ENCODE assay signal across 22 mouse cellular contexts in the genomic region with DNA sequence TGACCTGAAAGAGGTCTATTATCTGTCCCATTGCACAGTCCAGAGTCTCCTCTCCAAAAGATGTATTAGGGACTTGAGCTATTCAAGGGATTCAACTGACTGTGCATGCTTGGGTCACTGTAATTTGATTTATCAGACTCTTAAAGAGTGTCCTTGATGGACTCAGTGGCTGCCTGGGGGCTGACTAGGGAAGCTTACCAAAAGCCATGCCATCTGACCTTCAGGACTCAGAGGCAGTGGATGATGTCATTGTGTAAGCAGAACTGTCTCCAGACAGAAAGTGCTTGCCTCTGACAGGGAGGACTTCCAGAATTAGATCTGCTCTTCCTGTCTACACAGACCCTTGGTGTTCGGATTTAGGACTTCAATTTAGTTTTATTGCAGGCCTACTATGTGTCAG.
DNase-seq lines count a peak whose midpoint lies in the region; ATAC-seq lines count a peak whose summit lies in the region.
"Had no signal": no experiment of that assay in that cellular context is flagged by ENCODE, and none has a peak within 500 bp of the region (broad histone marks: within the 10 kb centered on the region; RNA-seq: fewer than 3 reads in every experiment).

No protein-coding gene starts in this region.

- H3K36me3 ChIP-seq in heart, embryonic 16.5 days (ENCODE audit: control insufficient read depth, insufficient read depth) = no peaks in the 10 kb centered on the region
- H3K36me3 ChIP-seq: hindbrain, embryonic 12.5 days; kidney, embryonic 15.5 days; limb, embryonic 10.5 days; midbrain, embryonic 12.5 days; neural tube, embryonic 12.5 days had no signal

- intact Hi-C loops in heart, postnatal 36 days (cut with DNase I) = no loop called here

- no peaks in the 10 kb centered on the region for H3K9me3 ChIP-seq in heart, embryonic 16.5 days (replicated peaks; ENCODE audit: control insufficient read depth, low read length)
- H3K9me3 ChIP-seq: hindbrain, embryonic 12.5 days; kidney, embryonic 15.5 days; limb, embryonic 10.5 days; midbrain, embryonic 12.5 days; neural tube, embryonic 12.5 days had no signal

- no peak overlapping the region for H3K9ac ChIP-seq in heart, embryonic 16.5 days (ENCODE audit: low read length)
- H3K9ac ChIP-seq: forebrain, postnatal 0 days; hindbrain, embryonic 12.5 days; kidney, embryonic 15.5 days; liver, postnatal 0 days; midbrain, embryonic 12.5 days; neural tube, embryonic 12.5 days had no signal

- no peak overlapping the region for H3K27ac ChIP-seq in heart, embryonic 16.5 days (ENCODE audit: low read length)
- H3K27ac ChIP-seq: hindbrain, embryonic 12.5 days; kidney, embryonic 15.5 days; limb, embryonic 10.5 days; midbrain, embryonic 12.5 days; neural tube, embryonic 12.5 days had no signal

- ATAC-seq in heart, embryonic 16.5 days (replicated peaks; ENCODE audit: extremely low read depth, insufficient read depth, low FRiP score) = peak; percentile 45; the same call in 1 of the 2 replicates
- ATAC-seq in erythroid progenitor cell, adult 5-6 weeks (replicated peaks; ENCODE audit: low FRiP score, poor library complexity, severe bottlenecking) = no peak
- ATAC-seq in frontal cortex, adult (ENCODE audit: low TSS enrichment) = no peak
- ATAC-seq: forebrain, postnatal 0 days; intestine, postnatal 0 days; lung, postnatal 0 days had no signal

- 19% methylated on average over 1 of the region's 1 CpGs for WGBS in heart, embryonic 16.5 days

- no peak overlapping the region for H3K4me3 ChIP-seq in heart, embryonic 16.5 days (ENCODE audit: low read length)
- H3K4me3 ChIP-seq: hindbrain, embryonic 12.5 days; kidney, embryonic 15.5 days; limb, embryonic 10.5 days; midbrain, embryonic 12.5 days; neural tube, embryonic 12.5 days had no signal

- H3K4me2 ChIP-seq in heart, embryonic 16.5 days (ENCODE audit: low read depth, low read length) = no peak overlapping the region
- H3K4me2 ChIP-seq: hindbrain, embryonic 12.5 days; kidney, embryonic 15.5 days; midbrain, embryonic 12.5 days; neural tube, embryonic 12.5 days had no signal

- no peak for DNase-seq in heart, postnatal 36 days
- peak; percentile 24 for DNase-seq in MN1 (ENCODE audit: low spot score)
- peak; percentile 74 for DNase-seq in adrenal gland, adult 2 months
- DNase-seq in embryo, embryonic 10 days (ENCODE audit: low spot score) = peak; percentile 55
- DNase-seq: cerebellum, adult 8-10 months; cerebellum, postnatal 36 days; forebrain, postnatal 0 days; gastrocnemius, postnatal 36 days; liver; liver, postnatal 0 days; right cerebral cortex, postnatal 25 days; spleen, adult 18-20 months had no signal

- no peaks in the 10 kb centered on the region for H3K27me3 ChIP-seq in heart, embryonic 16.5 days (ENCODE audit: control insufficient read depth, insufficient read depth, low read length)
- H3K27me3 ChIP-seq: hindbrain, embryonic 12.5 days; kidney, embryonic 15.5 days; midbrain, embryonic 12.5 days; neural tube, embryonic 12.5 days had no signal

- no peaks in the 10 kb centered on the region for H3K4me1 ChIP-seq in heart, embryonic 16.5 days (ENCODE audit: control insufficient read depth, insufficient read depth, low read length)
- H3K4me1 ChIP-seq: hindbrain, embryonic 12.5 days; kidney, embryonic 15.5 days; limb, embryonic 10.5 days; midbrain, embryonic 12.5 days; neural tube, embryonic 12.5 days had no signal

Comparison
In these comparisons a context has a peak if more than half of its experiments do, and no peak if none do; other contexts are left out.
1. DNase-seq: peak in MN1 (single experiment), adrenal gland, adult 2 months (single experiment) and embryo, embryonic 10 days (single experiment); none in heart, postnatal 36 days (0 of 2).